Mouse (Mus musculus) ES-Bruce4 (cell line): ENCODE data around the gene Cd37.

ENCODE experiments used
- CTCF ChIP-seq: IDR thresholded peaks from one replicate; pipeline ENCODE4 v1.8.1; 2011; ENCODE audit warnings: low read depth, low read length
- EP300 ChIP-seq: IDR thresholded peaks from 2 replicates; pipeline ENCODE4 v1.6.1; 2011; ENCODE audit warnings: low read depth, low read length; ENCODE audit not compliant: insufficient read depth
- POLR2A ChIP-seq: IDR thresholded peaks from one replicate; pipeline ENCODE4 v1.8.1; 2011; ENCODE audit warnings: low read length; ENCODE audit not compliant: insufficient read depth

GRCm38 (mm10) chr7:45198961-45199360 lies 40.0 kb downstream of the Cd37 start:
- TF ChIP-seq POLR2A: no peak
- TF ChIP-seq CTCF: no peak
- TF ChIP-seq EP300: no peak
